Mouse (Mus musculus): ENCODE results near the gene Azgp1.

DNA sequence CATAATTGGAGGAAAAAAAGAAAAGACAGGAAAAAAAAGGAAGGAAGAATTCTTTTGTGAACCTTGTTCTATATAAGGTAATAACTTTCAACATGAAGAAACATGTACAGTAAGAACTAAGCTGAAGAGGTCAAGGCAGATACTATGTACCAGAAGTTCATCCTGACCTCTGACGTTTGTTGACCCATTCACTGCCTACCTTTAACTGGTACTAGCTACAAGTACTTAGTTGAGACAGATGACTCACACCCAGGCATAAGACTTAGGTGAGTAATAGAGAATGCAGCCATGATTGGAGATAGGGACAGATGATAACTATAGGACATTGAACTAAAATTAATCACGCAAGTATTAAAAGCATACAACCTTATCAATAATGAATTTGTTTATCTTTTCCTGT is 44.8 kb upstream of the Azgp1 start:
- TF ChIP-seq POLR2A (IDR thresholded peaks at IDR 0.05; ENCODE audit: insufficient read depth, low read depth, low read length): no peak
- no peak for TF ChIP-seq CTCF (IDR thresholded peaks at IDR 0.05; ENCODE audit: insufficient read depth, low read depth, low read length)

Measured in olfactory bulb, adult 2 months (tissue).